Mouse (Mus musculus): ENCODE measurements around the gene Slc7a6os. TPM values are rescaled to one million over a fixed set of nuclear protein-coding genes. Genes with fewer than 3 reads are reported as not detected.

Slc7a6os gene
- 31.7 TPM in 2 replicates for polyA plus RNA-seq (2015; fragmentation: Nextera tagmentation; extraction: Ambion mirVana)

DNA sequence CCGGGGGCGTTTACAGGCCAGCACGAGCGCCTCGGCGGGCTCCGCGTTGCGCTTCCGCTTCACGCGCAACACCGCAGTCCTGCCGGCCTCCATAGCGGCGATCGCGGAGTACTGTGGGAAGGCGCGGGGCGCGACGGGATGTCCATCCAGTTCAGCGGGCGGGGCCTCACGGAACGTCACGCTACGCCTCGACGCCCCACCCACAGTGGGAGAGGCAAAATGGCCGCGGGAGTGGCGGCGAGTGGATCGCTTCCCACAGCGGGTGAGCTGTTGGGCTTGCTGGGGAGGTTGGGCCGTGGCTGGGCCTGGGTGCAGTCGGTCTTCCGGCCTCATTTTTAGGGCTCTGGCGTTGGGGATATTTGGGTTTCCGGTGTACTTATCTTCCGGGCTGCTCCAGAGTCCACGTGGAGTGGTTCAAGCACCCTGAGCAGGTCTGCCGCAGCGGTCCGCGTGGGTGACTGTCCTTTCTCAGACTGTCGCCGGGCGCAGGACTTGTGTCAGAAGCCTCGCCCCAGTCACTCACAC lies at the start of gene Slc7a6os, which contains the start of gene Prmt7:
Gene Slc7a6os (minus strand): TSS at position 115 of the 525 bp plus-strand sequence.
Gene Prmt7 (plus strand): TSS at position 116 of the 525 bp plus-strand sequence.
- H3K4me1 ChIP-seq = peaks cover 14% of the 10 kb centered on the region; the same call in 1 of the 2 replicates
- peak; percentile 96 for ATAC-seq (ENCODE audit: insufficient number of reproducible peaks, low FRiP score, low TSS enrichment, low read depth)
- H3K27ac ChIP-seq = peak within 1 kb of the TSS; percentile 91
- under 1% methylated on average over 52 of the region's 52 CpGs for WGBS
- H3K4me3 ChIP-seq = peak within 1 kb of the TSS; percentile 59
- H3K4me2 ChIP-seq = peak within 1 kb of the TSS; percentile 63
- H3K9me3 ChIP-seq = no peaks in the 10 kb centered on the region
- H3K9ac ChIP-seq = peak within 1 kb of the TSS; percentile 71
- no peaks in the 10 kb centered on the region for H3K27me3 ChIP-seq
- H3K36me3 ChIP-seq = peaks cover 40% of the 10 kb centered on the region

DNA sequence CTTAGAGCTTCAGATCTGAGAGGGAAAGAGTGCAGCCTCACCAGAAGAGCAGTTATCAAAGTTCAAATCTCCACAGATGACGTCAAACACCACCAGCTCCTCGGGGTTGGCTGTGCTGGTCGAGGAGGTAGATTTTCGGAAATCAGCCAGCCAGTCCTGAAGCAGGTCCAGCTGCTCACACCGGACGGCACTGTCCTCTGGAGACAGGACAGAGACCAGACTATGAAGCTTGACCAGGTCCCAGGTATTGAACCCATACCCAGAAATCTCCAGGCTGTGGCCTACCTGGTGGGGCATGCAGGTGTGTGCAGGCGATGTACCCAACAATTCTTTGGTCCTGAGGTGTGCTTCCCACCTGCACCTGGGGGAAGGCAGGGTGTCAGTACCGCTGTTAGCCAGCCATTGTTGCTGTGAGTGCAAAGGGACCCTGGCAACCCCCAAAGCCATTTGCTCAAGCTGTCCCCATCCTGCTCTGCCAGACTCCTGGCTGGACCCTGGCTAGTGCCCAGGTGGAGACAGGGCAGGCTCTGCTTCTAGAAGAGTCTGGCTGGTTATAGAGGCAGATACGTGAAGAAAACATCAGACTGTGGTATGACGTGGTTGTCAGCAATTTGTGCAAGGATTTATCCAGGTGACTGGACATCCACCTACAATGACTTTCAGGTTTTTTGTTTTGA lies 49.0 kb upstream of the Slc7a6os start:
- no peak overlapping the region for H3K4me2 ChIP-seq
- peaks cover 9% of the 10 kb centered on the region; the same call in 1 of the 2 replicates for H3K36me3 ChIP-seq
- no peak overlapping the region for H3K9ac ChIP-seq
- WGBS = 88% methylated on average over 10 of the region's 10 CpGs
- H3K27me3 ChIP-seq = no peaks in the 10 kb centered on the region
- no peaks in the 10 kb centered on the region for H3K4me1 ChIP-seq
- H3K4me3 ChIP-seq = no peak overlapping the region
- no peaks in the 10 kb centered on the region for H3K9me3 ChIP-seq
- no peak overlapping the region for H3K27ac ChIP-seq
- no peak for ATAC-seq (ENCODE audit: insufficient number of reproducible peaks, low FRiP score, low TSS enrichment, low read depth)

DNA sequence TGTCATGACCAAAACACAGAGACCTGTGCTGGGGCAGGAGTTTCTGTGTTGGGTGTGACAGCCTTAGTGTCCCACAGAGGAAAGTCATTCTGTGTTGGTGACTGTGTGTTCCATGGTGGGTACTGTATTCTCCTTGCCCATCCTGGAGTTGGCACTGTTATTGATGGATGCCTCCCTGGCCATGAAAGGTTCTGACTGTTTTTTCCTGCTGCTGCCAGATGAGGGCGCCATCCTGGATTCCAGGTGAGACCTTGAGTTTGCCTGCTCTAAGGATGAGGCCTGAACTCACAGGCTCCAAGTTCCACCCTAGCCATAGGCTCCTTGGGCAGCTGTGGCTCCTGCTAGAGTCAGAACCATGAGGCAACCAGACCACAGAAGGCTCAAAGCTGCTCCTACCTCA lies 47.4 kb upstream of the Slc7a6os start:
- H3K4me2 ChIP-seq = no peak overlapping the region
- WGBS = 58% methylated on average over 1 of the region's 1 CpGs
- H3K27ac ChIP-seq = no peak overlapping the region
- no peaks in the 10 kb centered on the region for H3K4me1 ChIP-seq
- no peaks in the 10 kb centered on the region for H3K9me3 ChIP-seq
- H3K27me3 ChIP-seq = no peaks in the 10 kb centered on the region
- H3K9ac ChIP-seq = no peak overlapping the region
- H3K36me3 ChIP-seq = peaks cover 24% of the 10 kb centered on the region
- H3K4me3 ChIP-seq = no peak overlapping the region
- no peak for ATAC-seq (ENCODE audit: insufficient number of reproducible peaks, low FRiP score, low TSS enrichment, low read depth)

DNA sequence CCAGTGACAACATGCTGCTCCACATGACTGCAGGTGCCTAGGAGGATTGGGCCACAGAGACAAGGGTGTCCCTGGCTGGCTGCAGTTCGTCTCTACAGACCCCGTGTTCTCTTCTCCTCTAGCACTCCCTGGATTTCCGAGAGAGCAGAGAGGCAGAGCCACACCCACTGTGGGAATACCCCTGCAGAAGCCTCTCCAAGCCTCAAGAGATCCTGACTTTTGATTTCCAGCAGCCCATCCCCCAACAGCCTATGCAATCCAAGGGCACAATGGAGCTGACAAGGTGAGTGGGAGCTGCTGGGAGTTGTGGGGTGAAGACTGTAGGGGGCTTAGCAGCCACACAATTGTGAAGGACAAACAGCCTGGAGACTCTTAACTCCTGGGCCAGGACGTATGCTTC lies 39.5 kb upstream of the Slc7a6os start:
- WGBS = 73% methylated on average over 4 of the region's 4 CpGs
- Histone ChIP-seq H3K4me2 (no peak overlapping the region), H3K36me3 (peaks cover 93% of the 10 kb centered on the region), H3K27ac (no peak overlapping the region), H3K4me3 (no peak overlapping the region), H3K9me3 (no peaks in the 10 kb centered on the region), H3K27me3 (no peaks in the 10 kb centered on the region), H3K9ac (no peak overlapping the region), H3K4me1 (no peaks in the 10 kb centered on the region)
- no peak for ATAC-seq (ENCODE audit: insufficient number of reproducible peaks, low FRiP score, low TSS enrichment, low read depth)

DNA sequence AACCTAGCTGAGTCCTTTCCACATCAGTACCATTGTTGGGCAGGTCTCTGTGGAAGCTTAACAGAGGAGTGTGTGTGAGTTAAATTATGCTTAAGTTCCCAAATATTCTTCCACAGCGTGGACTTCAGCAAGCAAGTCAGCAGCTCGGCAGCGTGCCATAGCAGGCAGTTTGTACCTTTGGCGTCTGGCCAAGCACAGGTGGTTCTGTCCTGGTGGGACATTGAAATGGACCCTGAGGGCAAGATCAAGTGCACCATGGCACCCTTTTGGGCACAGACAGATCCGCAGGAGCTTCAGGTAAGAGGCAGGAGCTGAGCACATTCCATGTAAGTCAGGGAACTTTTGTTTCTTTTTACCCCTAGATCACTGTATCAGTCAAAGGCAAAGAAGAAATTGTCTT lies 26.4 kb upstream of the Slc7a6os start:
- Histone ChIP-seq H3K4me3 (no peak overlapping the region), H3K4me2 (no peak overlapping the region), H3K27me3 (no peaks in the 10 kb centered on the region), H3K9ac (no peak overlapping the region), H3K27ac (no peak overlapping the region), H3K36me3 (peaks cover 63% of the 10 kb centered on the region), H3K4me1 (peaks cover 4% of the 10 kb centered on the region; the same call in 1 of the 2 replicates), H3K9me3 (no peaks in the 10 kb centered on the region)
- WGBS = 60% methylated on average over 5 of the region's 5 CpGs
- no peak for ATAC-seq (ENCODE audit: insufficient number of reproducible peaks, low FRiP score, low TSS enrichment, low read depth)

DNA sequence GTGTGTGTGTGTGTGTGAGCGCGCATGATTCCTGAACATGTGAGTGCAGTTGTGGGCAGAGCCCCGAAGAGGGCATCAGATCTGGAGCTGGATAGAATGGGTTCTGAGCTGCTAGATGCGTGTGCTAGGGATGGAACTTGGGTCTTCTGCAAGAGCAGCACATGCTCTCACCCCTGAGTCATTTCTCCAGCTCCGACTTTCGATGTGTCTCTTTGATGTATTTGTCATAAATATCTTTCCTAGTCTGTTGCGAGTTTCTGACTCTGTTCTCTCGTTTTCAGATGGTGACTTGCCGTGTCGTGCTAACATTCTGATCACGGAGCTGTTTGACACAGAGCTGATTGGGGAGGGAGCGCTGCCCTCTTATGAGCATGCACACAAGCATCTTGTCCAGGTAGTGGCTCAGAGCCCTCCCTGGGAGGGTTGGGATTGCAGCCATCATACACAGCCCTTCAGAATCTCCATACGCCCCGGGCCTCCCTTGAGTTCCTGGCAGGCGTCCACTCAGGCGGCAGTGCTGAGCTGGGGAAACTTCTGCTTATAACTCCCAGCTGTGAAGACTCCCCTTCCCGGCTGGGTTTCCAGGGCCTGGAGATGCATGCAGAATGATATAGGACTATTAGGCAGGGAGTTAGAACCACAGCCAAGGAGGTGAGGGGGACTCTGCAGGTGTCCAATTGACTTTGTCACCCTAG lies 24.0 kb upstream of the Slc7a6os start:
- ATAC-seq (ENCODE audit: insufficient number of reproducible peaks, low FRiP score, low TSS enrichment, low read depth) = no peak
- Histone ChIP-seq H3K36me3 (peaks cover 50% of the 10 kb centered on the region), H3K9me3 (no peaks in the 10 kb centered on the region), H3K4me3 (no peak overlapping the region), H3K9ac (no peak overlapping the region), H3K4me1 (peaks cover 4% of the 10 kb centered on the region; the same call in 1 of the 2 replicates), H3K4me2 (no peak overlapping the region), H3K27ac (no peak overlapping the region), H3K27me3 (no peaks in the 10 kb centered on the region)
- WGBS = 76% methylated on average over 17 of the region's 17 CpGs

DNA sequence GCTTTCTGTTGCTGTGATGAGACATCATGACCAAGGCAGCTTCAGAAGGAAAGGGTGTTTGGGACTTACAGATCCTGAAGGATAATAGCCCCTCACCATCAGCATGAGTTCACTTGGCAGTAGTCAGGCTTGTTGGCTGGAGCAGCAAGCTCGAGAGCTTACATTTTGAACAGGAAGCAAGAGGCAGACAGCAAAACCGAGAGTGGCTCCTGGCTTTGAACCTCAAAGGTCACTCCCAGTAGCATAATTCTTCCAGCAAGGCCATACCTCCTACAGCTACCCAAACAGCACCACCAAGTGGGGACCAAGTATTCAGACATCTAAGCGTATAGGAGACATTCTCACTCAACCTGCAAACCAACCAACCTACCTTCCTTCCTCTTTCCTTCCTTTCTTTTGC lies 22.0 kb upstream of the Slc7a6os start:
- H3K9me3 ChIP-seq = no peaks in the 10 kb centered on the region
- ATAC-seq (ENCODE audit: insufficient number of reproducible peaks, low FRiP score, low TSS enrichment, low read depth) = no peak
- H3K36me3 ChIP-seq = peaks cover 50% of the 10 kb centered on the region
- no peak overlapping the region for H3K9ac ChIP-seq
- peaks cover 4% of the 10 kb centered on the region; the same call in 1 of the 2 replicates for H3K4me1 ChIP-seq
- no peaks in the 10 kb centered on the region for H3K27me3 ChIP-seq
- no peak overlapping the region for H3K4me3 ChIP-seq
- H3K27ac ChIP-seq = no peak overlapping the region
- H3K4me2 ChIP-seq = no peak overlapping the region
- whole genome bisulfite sequencing = 77% methylated on average over 3 of the region's 3 CpGs

DNA sequence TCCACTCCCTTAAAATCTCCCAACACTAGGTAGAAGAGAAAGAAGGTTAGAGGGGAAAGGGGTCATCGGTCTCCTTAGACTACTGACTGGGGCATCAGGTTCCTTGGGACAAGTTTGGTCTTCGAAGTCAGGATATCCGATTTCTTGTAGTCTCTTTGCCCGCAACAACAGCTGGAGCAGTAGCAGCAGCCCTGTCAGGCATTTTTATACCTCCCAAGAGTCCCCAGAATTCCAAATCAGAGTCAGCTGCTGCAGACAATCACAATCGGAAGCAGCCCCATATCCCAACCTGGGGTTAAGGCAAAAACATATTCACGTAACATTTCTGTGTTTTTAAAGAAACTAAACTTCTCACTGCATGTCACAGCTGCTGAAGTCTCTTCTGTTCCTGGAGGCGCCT lies 20.8 kb upstream of the Slc7a6os start:
- no peak for ATAC-seq (ENCODE audit: insufficient number of reproducible peaks, low FRiP score, low TSS enrichment, low read depth)
- no peak overlapping the region for H3K27ac ChIP-seq
- WGBS = 58% methylated on average over 7 of the region's 7 CpGs
- H3K4me3 ChIP-seq = no peak overlapping the region
- H3K9me3 ChIP-seq = no peaks in the 10 kb centered on the region
- no peaks in the 10 kb centered on the region for H3K27me3 ChIP-seq
- no peak overlapping the region for H3K4me2 ChIP-seq
- H3K36me3 ChIP-seq = peaks cover 47% of the 10 kb centered on the region
- peaks cover 4% of the 10 kb centered on the region; the same call in 1 of the 2 replicates for H3K4me1 ChIP-seq
- H3K9ac ChIP-seq = no peak overlapping the region

DNA sequence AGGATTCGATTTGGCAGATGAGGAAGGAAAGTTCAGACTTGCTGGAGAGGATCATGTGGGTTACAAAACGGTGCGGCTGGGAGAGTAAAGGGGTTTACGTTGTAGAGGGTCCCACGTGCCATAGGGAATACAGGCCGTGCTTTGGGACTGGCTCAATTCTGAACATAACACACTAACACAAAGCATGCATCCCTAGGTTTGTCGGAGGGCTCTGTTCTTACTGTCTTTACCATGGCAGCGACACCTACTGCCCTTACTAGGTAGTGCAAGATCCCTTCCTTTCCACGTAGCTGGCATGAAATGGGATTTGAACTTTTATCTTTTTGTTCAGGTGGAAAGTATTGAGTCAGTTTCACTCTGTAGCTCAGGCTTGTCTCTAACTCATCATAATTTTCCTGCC lies 15.9 kb upstream of the Slc7a6os start:
- Histone ChIP-seq H3K9me3 (no peaks in the 10 kb centered on the region), H3K27ac (no peak overlapping the region), H3K9ac (no peak overlapping the region), H3K36me3 (peaks cover 62% of the 10 kb centered on the region), H3K4me2 (no peak overlapping the region), H3K4me1 (no peaks in the 10 kb centered on the region), H3K27me3 (no peaks in the 10 kb centered on the region), H3K4me3 (no peak overlapping the region)
- no peak for ATAC-seq (ENCODE audit: insufficient number of reproducible peaks, low FRiP score, low TSS enrichment, low read depth)
- 34% methylated on average over 9 of the region's 9 CpGs for WGBS

DNA sequence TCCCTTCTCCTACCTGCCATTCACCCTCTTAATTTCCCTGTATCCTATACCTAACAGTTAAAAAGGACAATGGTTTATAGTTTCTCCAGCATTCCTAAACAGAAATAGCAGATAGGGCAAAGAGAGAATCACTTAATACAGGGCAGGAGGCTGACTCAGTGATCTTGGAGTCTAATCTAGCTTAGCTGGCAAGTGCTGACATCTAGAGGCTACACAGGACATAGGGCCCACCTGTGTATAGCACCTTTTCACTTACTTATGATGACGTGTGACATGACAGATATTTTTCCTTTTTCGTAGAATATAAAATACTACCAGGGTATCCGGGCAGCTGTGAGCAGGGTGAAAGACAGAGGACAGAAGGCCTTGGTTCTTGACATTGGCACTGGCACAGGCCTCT lies 8.9 kb upstream of the Slc7a6os start:
- Histone ChIP-seq H3K4me2 (no peak overlapping the region), H3K9me3 (no peaks in the 10 kb centered on the region), H3K27me3 (no peaks in the 10 kb centered on the region), H3K27ac (no peak overlapping the region), H3K4me3 (no peak overlapping the region), H3K9ac (no peak overlapping the region), H3K36me3 (peaks cover 84% of the 10 kb centered on the region), H3K4me1 (no peaks in the 10 kb centered on the region)
- 87% methylated on average over 3 of the region's 3 CpGs for WGBS
- ATAC-seq (ENCODE audit: insufficient number of reproducible peaks, low FRiP score, low TSS enrichment, low read depth) = no peak

DNA sequence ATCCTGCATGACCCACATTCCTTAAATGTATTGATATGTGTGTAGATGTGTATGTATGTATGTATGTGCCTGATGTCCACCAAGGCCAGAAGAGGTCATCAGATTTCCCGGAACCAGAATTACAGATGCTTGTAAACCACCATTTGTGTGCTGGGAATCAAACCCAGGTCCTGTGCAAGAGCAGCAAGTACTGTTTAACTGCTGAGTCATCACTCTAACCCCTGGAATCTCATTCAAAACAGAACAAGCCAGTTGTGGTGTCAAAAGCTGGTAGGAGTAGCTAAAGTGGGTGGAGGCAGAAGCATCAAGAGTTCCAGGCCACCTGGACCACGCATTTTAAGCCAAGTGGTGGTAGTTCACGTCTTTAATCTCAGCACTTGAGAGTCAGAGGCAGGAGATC lies 3.2 kb upstream of the Slc7a6os start:
- Histone ChIP-seq H3K36me3 (peaks cover 57% of the 10 kb centered on the region), H3K27me3 (no peaks in the 10 kb centered on the region), H3K9me3 (no peaks in the 10 kb centered on the region), H3K4me1 (peaks cover 13% of the 10 kb centered on the region; the same call in 1 of the 2 replicates), H3K9ac (no peak overlapping the region), H3K4me3 (no peak overlapping the region), H3K27ac (no peak overlapping the region), H3K4me2 (no peak overlapping the region)
- no peak for ATAC-seq (ENCODE audit: insufficient number of reproducible peaks, low FRiP score, low TSS enrichment, low read depth)
- WGBS = 88% methylated on average over 3 of the region's 3 CpGs

DNA sequence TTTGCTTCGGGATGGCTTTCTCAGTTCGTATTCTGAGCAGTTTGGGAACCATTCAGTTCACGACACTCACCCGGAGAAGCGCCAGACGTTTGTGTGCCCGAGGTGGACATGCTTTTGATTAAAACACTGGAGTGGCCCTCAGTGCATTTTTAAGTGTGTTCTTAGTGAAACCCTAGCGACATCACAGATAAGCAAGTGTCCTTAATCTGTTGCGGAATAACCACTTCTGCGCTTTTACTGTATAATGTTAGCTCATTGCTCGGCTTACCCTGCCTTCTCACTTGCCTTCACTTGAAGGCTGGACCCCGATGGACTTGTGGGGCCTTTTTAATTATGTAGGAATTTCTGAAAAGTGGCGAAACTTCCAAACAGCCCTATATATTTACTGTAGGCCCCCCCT lies 686 bp upstream of the Slc7a6os start:
- whole genome bisulfite sequencing = 3% methylated on average over 13 of the region's 13 CpGs
- no peak for ATAC-seq (ENCODE audit: insufficient number of reproducible peaks, low FRiP score, low TSS enrichment, low read depth)
- Histone ChIP-seq H3K27me3 (no peaks in the 10 kb centered on the region), H3K9me3 (no peaks in the 10 kb centered on the region), H3K4me3 (peak overlapping the region; percentile 59), H3K27ac (peak overlapping the region; percentile 91), H3K9ac (peak overlapping the region; percentile 71), H3K4me1 (peaks cover 14% of the 10 kb centered on the region; the same call in 1 of the 2 replicates), H3K4me2 (peak overlapping the region; percentile 63), H3K36me3 (peaks cover 46% of the 10 kb centered on the region)
